Mouse (Mus musculus) heart, postnatal 36 days (tissue): ENCODE measurements around the gene Max. TPM values are rescaled to one million over a fixed set of nuclear protein-coding genes. Genes with fewer than 3 reads are reported as not detected.

Experiments used
- DNase-seq, 2 experiments: peaks; one replicate each; pipeline ENCODE4 v3.0.0; 2021 to 2022
- intact Hi-C: fragments of 180-260 bp; cut with DNase I; formaldehyde crosslinking; loops from one replicate; pipeline ENCODE4 v1.15.1; 2025
- total RNA-seq, 2 experiments: library from RNA; stranded (reverse); gene quantifications; 2 replicates each; pipeline ENCODE4 v1.2.3; 2021

Gene Max
- total RNA-seq, 2 experiments from 2014 or later = 67.7 to 68.0 TPM

DNA sequence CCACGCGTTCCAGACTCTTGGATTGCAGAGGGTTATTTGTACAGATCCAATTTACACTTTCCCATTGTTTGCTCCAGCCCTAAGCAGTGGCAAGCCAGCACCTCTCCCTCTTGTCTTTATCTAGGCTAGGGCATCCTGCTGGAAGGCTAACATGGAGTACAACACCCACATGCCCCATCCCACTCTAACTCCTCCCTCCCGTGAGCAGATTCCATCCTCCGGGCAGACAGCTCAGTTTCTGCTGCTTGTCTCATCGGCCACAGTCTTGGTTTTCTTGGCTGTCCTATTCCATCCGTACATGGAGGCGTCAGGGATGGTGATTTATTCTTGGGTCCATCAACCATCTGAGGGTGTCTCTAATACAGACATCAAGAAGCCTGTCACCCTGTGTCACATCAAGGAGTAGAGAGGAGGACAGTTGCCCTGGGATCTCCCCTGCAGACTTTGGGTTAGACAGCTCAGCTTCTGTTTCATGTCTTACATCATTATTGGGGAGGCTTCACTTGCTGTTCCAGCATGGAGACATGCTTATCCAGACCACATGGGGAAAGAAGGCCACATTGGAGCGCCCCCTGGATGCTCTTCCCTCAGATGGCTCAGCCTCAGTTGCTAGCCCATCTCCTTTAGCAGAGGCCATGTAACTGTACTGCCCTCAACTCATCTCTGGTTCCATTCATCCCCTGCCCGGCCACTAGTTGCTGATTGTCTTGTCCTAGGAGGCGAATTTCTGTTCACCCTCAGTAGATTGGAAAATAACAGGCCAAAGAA is 67.0 kb downstream of the Max start:
- intact Hi-C loops = no loop called here
- no peak for DNase-seq

DNA sequence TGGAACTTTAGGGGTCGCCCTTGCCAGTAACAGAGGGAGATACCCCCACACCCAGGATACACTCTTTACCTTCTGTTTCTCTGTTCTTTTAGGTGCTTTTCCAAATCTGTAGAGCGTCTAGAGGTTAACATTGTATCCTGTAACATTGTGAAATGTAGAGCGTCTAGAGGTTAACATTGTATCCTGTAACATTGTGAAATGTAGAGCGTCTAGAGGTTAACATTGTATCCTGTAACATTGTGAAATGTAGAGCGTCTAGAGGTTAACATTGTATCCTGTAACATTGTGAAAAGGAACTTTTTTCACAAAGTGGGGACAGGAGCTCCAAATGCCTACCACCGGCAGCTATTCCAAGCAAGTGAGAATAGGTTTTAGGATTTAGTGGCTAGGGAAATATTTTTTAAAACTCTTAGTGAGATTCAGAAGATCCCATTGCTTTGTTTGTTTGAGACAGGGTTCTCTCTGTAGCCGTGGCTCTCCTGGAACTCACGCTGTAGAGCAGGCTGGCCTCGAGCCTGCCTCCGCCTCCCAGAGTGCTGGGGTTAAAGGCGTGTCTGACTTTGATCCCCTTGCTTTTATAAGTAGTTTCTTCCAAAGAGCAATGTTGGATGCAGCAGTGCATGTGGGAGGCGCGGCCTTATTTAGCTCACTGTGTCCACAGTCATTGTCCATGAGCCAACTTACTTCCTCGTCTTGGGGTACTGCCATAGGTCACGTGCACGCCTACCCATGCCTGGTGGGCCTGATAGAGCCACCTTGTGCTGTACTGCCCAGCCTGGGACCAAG is 68.9 kb downstream of the Max start:
- intact Hi-C loops = no loop called here

GRCm38 (mm10) chr12:76891160-76891559 is 70.8 kb downstream of the Max start:
- intact Hi-C loops = no loop called here
- no peak for DNase-seq

More for the DNA sequence above, 68.9 kb downstream of the Max start:
- DNase-seq = no peak

DNA sequence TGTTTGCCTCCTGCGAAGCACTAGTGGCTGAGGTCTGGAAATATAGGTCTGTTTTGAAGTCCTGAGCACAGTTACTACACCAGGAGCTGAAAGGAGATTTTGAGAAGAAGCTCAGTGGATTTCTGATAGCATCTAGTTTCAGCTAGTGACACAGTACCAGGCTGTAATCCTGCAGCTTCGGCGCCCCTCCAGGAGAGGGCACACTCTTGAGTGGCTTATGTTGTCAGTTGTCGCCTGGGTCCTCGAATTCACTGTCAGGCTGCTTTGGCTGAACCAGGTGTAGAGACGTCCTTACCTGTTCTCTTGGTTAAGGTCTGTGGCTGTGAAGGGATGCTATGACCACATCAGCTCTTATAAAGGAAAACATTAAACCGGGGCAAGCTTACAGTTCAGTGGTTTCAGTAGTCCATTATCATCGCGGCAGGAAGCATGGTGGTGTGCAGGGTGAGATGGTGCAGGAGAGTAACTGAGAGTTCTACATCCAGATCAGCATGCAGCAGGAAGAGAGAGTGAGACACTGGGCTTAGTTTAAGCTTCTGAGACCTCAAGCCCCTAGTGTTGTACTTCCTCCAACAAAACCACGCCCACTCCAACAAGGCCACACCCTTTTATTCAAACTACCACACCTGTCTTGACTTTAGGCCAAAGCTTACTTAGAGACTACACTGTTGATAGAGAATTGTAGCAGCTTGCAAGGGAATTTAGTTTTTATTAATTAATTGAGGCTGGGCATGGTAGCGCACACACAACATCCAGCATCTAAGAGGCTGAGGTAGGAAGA is 72.4 kb downstream of the Max start:
- no peak for DNase-seq
- intact Hi-C loops = loop anchor here (5.0 kb wide), 1 partner anchor 33 kb away; no protein-coding TSS in a partner anchor

DNA sequence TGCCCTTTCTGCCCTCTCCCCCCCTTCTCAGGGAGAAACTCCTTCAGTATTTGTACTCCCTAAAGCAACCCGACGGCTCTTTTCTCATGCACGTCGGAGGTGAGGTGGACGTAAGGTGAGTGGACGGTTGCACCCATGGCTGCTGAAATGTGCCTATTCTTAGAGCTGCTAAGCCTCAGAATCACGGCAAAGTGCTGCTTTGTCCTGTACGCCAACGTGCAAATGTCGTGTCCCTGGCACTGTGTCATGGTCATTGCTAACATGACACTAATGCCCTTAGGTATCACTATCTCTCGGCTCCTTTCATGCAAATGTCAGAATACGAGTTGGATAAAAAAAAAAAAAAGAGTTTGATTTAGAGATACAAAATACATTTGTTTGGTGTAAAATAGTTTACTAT is 74.1 kb downstream of the Max start:
- intact Hi-C loops = loop anchor here (5.0 kb wide), 1 partner anchor 34 kb away; no protein-coding TSS in a partner anchor
- DNase-seq = no peak

Other genes with a start within 250 kb of the Max start
- 10 to 100 TPM; 84.7 to 89.3 TPM for gene Churc1, start 196.7 kb downstream of the Max start, total RNA-seq
- 10 to 100 TPM; 13.3 to 14.5 TPM for gene Fntb, start 196.6 kb downstream of the Max start, total RNA-seq
- gene Gpx2, start 166.6 kb downstream of the Max start, total RNA-seq = not detected
- under 1 TPM; 0.86 to 0.92 TPM for gene Rab15, start 139.3 kb downstream of the Max start, total RNA-seq